Mouse (Mus musculus) CH12.LX (cell line): ENCODE results near the gene Trim69.

Experiments used
- CHD1 ChIP-seq: IDR thresholded peaks from 2 replicates; pipeline ENCODE4 v1.6.1; 2012; ENCODE audit warnings: low read depth, low read length, improper control_type of control experiment, inconsistent platforms
- CTCF ChIP-seq, 2 experiments: IDR thresholded peaks in 1 of 2; conservative IDR thresholded peaks in 1 of 2; 2 replicates each; pipeline ENCODE4 v1.5.1; 2011 to 2012; ENCODE audit warnings: low read depth in 2 of 2, low read length in 2 of 2, improper control_type of control experiment in 1 of 2, inconsistent platforms in 1 of 2, mild to moderate bottlenecking in 1 of 2, moderate library complexity in 1 of 2
- ELF1 ChIP-seq: IDR thresholded peaks from 2 replicates; pipeline ENCODE4 v1.6.1; 2014; ENCODE audit warnings: low read depth, mild to moderate bottlenecking, inconsistent platforms, low read length, improper control_type of control experiment
- HCFC1 ChIP-seq: IDR thresholded peaks from 2 replicates; pipeline ENCODE4 v1.6.1; 2012; ENCODE audit warnings: low read depth, mild to moderate bottlenecking, inconsistent platforms, low read length, improper control_type of control experiment
- ZNF384 ChIP-seq: IDR thresholded peaks from 2 replicates; pipeline ENCODE4 v1.6.1; 2012; ENCODE audit warnings: low read depth, low read length, improper control_type of control experiment, inconsistent platforms

GRCm38 (mm10) chr2:122158362-122158802 lies 2.1 kb upstream of the Trim69 start:
- TF ChIP-seq HCFC1 (no peak), ZNF384 (no peak), CHD1 (no peak), CTCF (conservative IDR thresholded peaks at IDR 0.05 in 1 of 2, IDR thresholded peaks at IDR 0.05 in 1 of 2; ENCODE audit: low read depth in 2 of 2, low read length in 2 of 2) (no peak), ELF1 (no peak)
